Mouse (Mus musculus): ENCODE data around the gene Krt18. TPM values are rescaled to one million over a fixed set of nuclear protein-coding genes. Genes with fewer than 3 reads are reported as not detected.
A peak's percentile ranks its signal among the peaks of the same experiment; 100 is the strongest.

Krt18 gene
- 252 and 256 TPM in 2 replicates for polyA plus RNA-seq (2015; fragmentation: Nextera tagmentation; extraction: Ambion mirVana)

- Histone ChIP-seq H3K4me1 (replicated peaks; ENCODE audit: insufficient read depth, low read length) (peaks cover 20% of the 10 kb centered on the region), H3K36me3 (ENCODE audit: insufficient read depth, low read length) (0 out of 2 replicates have a peak, but pooled peaks cover 3% of the 10 kb centered on the region), H3K9me3 (replicated peaks; ENCODE audit: low read length) (no peaks in the 10 kb centered on the region), H3K4me2 (ENCODE audit: low read length) (peak within 1 kb of the TSS; percentile 60), H3K27me3 (ENCODE audit: insufficient read depth, low read length) (no peaks in the 10 kb centered on the region), H3K27ac (peak within 1 kb of the TSS; percentile 75), H3K9ac (ENCODE audit: low read depth, low read length) (peak within 1 kb of the TSS; percentile 69), H3K4me3 (replicated peaks; ENCODE audit: low read depth, low read length) (peak within 1 kb of the TSS; percentile 43)
- TF ChIP-seq CTCF (IDR thresholded peaks at IDR 0.05; ENCODE audit: low read depth), result no peak
- DNase-seq (ENCODE audit: low spot score) (no peak), ATAC-seq (replicated peaks; ENCODE audit: low FRiP score, low read depth) (0 out of 2 replicates have a peak, but pooled peaks have one; percentile 31)
- WGBS, result 2% methylated on average over 28 of the region's 28 CpGs
Measured at GRCm38 (mm10) chr15:102028040-102028439, at the start of gene Krt18. TSS of gene Krt18 (plus strand) at chr15:102028180.

DNA sequence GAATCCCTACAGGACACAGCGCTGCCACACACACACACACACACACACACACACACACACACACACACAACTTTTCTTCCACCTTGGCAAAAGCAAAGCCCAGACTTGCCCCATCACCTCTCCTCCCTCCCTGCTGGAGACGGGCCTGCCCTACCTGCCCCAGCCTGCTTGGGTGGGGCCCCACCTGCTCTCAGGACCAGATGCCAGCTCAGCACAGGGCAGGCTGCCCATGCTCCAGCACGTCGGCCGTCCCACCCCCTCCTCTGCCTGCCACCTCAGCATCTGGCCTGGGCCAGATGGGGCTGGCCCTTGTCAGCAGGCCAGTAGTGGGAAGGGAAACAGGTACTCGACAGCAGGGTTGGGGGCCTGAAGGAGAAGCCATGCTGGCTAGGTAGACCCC is 47.1 kb upstream of the Krt18 start:
- DNase-seq (ENCODE audit: low spot score), result no peak
- WGBS, result 45% methylated on average over 6 of the region's 6 CpGs

DNA sequence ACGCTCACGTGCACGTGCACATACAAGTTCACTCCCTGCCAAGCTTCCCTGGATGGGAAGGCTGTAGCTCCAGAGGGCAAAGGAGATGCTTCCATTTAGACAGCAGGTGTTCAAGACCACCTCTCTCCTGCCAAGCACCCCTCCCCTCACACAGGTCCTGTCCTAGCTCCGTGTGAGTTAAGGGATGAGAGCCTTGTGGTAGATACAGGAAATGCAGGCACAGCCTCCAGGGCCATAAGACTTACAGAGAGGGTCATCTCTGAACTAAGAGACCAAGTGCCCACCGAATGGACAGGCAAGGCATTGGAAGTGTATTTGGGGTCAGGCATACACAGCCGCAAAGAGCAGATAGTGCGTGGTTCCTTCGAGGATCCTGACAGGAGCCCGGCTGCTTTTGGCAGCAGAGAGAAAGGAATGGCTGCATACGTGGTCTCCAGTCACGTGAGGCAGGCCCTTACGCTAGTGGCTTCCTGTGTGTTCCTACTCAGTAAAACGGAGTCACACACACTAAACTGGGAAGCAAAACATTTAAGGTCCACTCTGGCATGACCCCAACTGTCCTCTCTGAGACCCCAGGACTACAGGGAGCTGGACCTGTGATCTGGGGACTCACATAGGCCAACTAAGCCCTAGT is 44.5 kb upstream of the Krt18 start:
- Histone ChIP-seq H3K4me3 (replicated peaks; ENCODE audit: low read depth, low read length) (no peak overlapping the region), H3K4me1 (replicated peaks; ENCODE audit: insufficient read depth, low read length) (no peaks in the 10 kb centered on the region), H3K27me3 (ENCODE audit: insufficient read depth, low read length) (no peaks in the 10 kb centered on the region), H3K9ac (ENCODE audit: low read depth, low read length) (no peak overlapping the region), H3K27ac (no peak overlapping the region), H3K36me3 (ENCODE audit: insufficient read depth, low read length) (no peaks in the 10 kb centered on the region), H3K4me2 (ENCODE audit: low read length) (no peak overlapping the region), H3K9me3 (replicated peaks; ENCODE audit: low read length) (no peaks in the 10 kb centered on the region)
- TF ChIP-seq CTCF (IDR thresholded peaks at IDR 0.05; ENCODE audit: low read depth), result no peak
- 78% methylated on average over 13 of the region's 13 CpGs for WGBS
- DNase-seq (ENCODE audit: low spot score) (no peak), ATAC-seq (replicated peaks; ENCODE audit: low FRiP score, low read depth) (no peak)

More for the DNA sequence above, 47.1 kb upstream of the Krt18 start:
- no peaks in the 10 kb centered on the region for H3K36me3 ChIP-seq (ENCODE audit: insufficient read depth, low read length)
- H3K9me3 ChIP-seq (replicated peaks; ENCODE audit: low read length), result no peaks in the 10 kb centered on the region
- peak; percentile 30; the same call in 1 of the 2 replicates for ATAC-seq (replicated peaks; ENCODE audit: low FRiP score, low read depth)
- no peak overlapping the region for H3K4me2 ChIP-seq (ENCODE audit: low read length)
- H3K4me3 ChIP-seq (replicated peaks; ENCODE audit: low read depth, low read length), result no peak overlapping the region
- peaks cover 22% of the 10 kb centered on the region for H3K4me1 ChIP-seq (replicated peaks; ENCODE audit: insufficient read depth, low read length)
- no peak for TF ChIP-seq CTCF (IDR thresholded peaks at IDR 0.05; ENCODE audit: low read depth)
- no peaks in the 10 kb centered on the region for H3K27me3 ChIP-seq (ENCODE audit: insufficient read depth, low read length)
- H3K9ac ChIP-seq (ENCODE audit: low read depth, low read length), result no peak overlapping the region
- peak overlapping the region; percentile 75; the same call in 1 of the 2 replicates for H3K27ac ChIP-seq

- Histone ChIP-seq H3K36me3 (ENCODE audit: insufficient read depth, low read length) (no peaks in the 10 kb centered on the region), H3K4me1 (replicated peaks; ENCODE audit: insufficient read depth, low read length) (no peaks in the 10 kb centered on the region), H3K9me3 (replicated peaks; ENCODE audit: low read length) (no peaks in the 10 kb centered on the region), H3K4me3 (replicated peaks; ENCODE audit: low read depth, low read length) (no peak overlapping the region), H3K9ac (ENCODE audit: low read depth, low read length) (no peak overlapping the region), H3K27me3 (ENCODE audit: insufficient read depth, low read length) (no peaks in the 10 kb centered on the region), H3K27ac (peak overlapping the region; percentile 67), H3K4me2 (ENCODE audit: low read length) (peak overlapping the region; percentile 49)
- ATAC-seq (replicated peaks; ENCODE audit: low FRiP score, low read depth) (peak; percentile 92), DNase-seq (ENCODE audit: low spot score) (peak; percentile 99)
- TF ChIP-seq CTCF (IDR thresholded peaks at IDR 0.05; ENCODE audit: low read depth), result peak; percentile 90
- WGBS, result 4% methylated on average over 15 of the region's 15 CpGs
Measured at GRCm38 (mm10) chr15:101983949-101984601, 43.9 kb upstream of the Krt18 start.

DNA sequence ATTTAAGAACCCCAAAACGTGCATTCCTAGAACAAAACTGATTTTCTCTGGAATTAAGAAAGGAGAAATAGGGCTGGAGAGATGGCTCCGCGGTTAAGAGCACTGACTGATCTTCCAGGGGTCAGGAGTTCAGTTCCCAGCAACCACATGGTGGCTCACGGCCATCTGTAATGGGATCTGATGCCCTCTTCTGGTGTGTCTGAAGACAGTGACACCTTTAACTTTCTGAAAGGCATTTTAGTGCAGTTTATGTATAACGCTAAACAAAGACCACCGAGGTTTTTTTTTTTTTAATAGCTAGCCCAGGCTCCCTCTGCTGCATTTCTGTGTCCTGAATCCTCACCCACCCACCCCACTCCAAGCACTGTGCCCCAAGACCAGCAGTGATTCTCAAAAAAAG is 43.2 kb upstream of the Krt18 start:
- Histone ChIP-seq H3K27me3 (ENCODE audit: insufficient read depth, low read length) (no peaks in the 10 kb centered on the region), H3K9ac (ENCODE audit: low read depth, low read length) (no peak overlapping the region), H3K4me2 (ENCODE audit: low read length) (no peak overlapping the region), H3K4me3 (replicated peaks; ENCODE audit: low read depth, low read length) (no peak overlapping the region), H3K36me3 (ENCODE audit: insufficient read depth, low read length) (no peaks in the 10 kb centered on the region), H3K4me1 (replicated peaks; ENCODE audit: insufficient read depth, low read length) (no peaks in the 10 kb centered on the region), H3K9me3 (replicated peaks; ENCODE audit: low read length) (no peaks in the 10 kb centered on the region), H3K27ac (no peak overlapping the region)
- WGBS, result 16% methylated on average over 6 of the region's 6 CpGs
- TF ChIP-seq CTCF (IDR thresholded peaks at IDR 0.05; ENCODE audit: low read depth), result no peak
- ATAC-seq (replicated peaks; ENCODE audit: low FRiP score, low read depth) (no peak), DNase-seq (ENCODE audit: low spot score) (no peak)

- WGBS, result under 1% methylated on average over 10 of the region's 10 CpGs
- no peak overlapping the region for H3K4me2 ChIP-seq (ENCODE audit: low read length)
- no peaks in the 10 kb centered on the region for H3K9me3 ChIP-seq (replicated peaks; ENCODE audit: low read length)
- DNase-seq (ENCODE audit: low spot score) (peak; percentile 93), ATAC-seq (replicated peaks; ENCODE audit: low FRiP score, low read depth) (no peak)
- no peak overlapping the region for H3K27ac ChIP-seq
- H3K36me3 ChIP-seq (ENCODE audit: insufficient read depth, low read length), result no peaks in the 10 kb centered on the region
- H3K9ac ChIP-seq (ENCODE audit: low read depth, low read length), result no peak overlapping the region
- no peaks in the 10 kb centered on the region for H3K27me3 ChIP-seq (ENCODE audit: insufficient read depth, low read length)
- no peak overlapping the region for H3K4me3 ChIP-seq (replicated peaks; ENCODE audit: low read depth, low read length)
- peak; percentile 98 for TF ChIP-seq CTCF (IDR thresholded peaks at IDR 0.05; ENCODE audit: low read depth)
- no peaks in the 10 kb centered on the region for H3K4me1 ChIP-seq (replicated peaks; ENCODE audit: insufficient read depth, low read length)
Measured at GRCm38 (mm10) chr15:101988119-101988518, 39.9 kb upstream of the Krt18 start.
